Mouse (Mus musculus): ENCODE results near the gene Tmed9. TPM values are rescaled to one million over a fixed set of nuclear protein-coding genes. Genes with fewer than 3 reads are reported as not detected.

Gene Tmed9
- total RNA-seq, 1 experiment from 2014 or later, result 145 TPM

- DNase-seq, result no peak
Observed at GRCm38 (mm10) chr13:55606899-55607623, 33.5 kb downstream of the Tmed9 start.

- no peak for DNase-seq
Observed at GRCm38 (mm10) chr13:55607624-55608006, 34.1 kb downstream of the Tmed9 start.

DNA sequence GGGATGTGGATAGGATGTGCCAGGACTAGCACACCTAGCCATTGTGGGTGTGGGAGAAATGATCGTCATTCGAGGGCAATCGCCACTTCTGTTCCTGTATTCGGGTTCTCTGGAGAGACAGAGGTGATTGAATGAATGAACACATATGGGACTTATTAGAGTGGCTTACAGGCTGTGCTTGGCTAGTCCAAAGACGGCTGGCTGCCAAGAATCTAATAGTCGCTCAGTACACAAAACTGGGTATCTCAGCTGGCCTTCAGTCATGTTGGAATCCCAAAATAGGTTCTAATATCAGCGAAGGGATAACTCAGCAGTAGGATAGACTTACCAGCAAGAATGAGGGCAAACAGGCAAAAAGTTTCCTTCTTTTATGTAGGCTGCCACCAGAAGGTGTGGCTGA is 38.5 kb downstream of the Tmed9 start:
- no peak for DNase-seq

GRCm38 (mm10) chr13:55613471-55613870 is 39.9 kb downstream of the Tmed9 start:
- DNase-seq, result no peak

DNA sequence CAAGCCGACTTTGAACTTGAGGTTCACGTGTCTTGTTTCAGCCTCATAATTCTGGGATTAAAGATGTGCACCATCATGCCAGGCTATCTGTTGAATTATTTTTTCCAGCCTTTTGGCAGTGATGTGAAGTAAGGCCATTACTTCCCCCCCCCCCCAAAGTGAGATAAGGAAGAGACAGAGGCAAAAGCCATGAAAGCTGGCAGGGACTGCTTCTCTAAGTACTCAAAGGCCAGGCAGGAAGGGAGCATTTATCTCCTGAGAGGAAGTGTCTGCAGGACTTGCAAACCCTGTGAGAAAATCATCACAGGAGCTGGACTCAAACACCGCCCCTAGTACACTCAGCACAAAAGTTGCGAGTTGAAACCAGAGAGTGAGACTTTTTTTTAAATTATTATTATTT is 45.8 kb downstream of the Tmed9 start:
- DNase-seq, result no peak

DNA sequence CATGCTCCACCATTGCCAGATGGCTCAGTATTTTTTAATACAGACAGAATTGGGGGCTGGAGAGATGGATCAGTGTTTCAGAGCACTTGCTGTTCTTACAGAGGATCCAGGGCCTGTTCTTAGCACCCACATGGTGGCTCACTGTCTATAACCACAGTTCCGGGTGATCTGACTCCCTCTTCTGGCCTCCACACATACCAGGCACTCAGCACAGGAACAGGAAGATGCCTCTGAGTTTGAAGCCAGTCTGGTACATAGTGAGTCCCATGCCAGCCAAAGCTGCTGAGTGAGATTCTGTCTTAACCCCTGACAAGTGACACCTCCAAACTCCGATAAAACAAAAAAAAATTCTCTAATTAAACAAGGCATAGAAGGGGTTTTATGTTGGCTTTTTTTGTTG is 46.7 kb downstream of the Tmed9 start:
- no peak for DNase-seq

GRCm38 (mm10) chr13:55622156-55622648 is 48.7 kb downstream of the Tmed9 start:
- peak; percentile 12 for DNase-seq

DNA sequence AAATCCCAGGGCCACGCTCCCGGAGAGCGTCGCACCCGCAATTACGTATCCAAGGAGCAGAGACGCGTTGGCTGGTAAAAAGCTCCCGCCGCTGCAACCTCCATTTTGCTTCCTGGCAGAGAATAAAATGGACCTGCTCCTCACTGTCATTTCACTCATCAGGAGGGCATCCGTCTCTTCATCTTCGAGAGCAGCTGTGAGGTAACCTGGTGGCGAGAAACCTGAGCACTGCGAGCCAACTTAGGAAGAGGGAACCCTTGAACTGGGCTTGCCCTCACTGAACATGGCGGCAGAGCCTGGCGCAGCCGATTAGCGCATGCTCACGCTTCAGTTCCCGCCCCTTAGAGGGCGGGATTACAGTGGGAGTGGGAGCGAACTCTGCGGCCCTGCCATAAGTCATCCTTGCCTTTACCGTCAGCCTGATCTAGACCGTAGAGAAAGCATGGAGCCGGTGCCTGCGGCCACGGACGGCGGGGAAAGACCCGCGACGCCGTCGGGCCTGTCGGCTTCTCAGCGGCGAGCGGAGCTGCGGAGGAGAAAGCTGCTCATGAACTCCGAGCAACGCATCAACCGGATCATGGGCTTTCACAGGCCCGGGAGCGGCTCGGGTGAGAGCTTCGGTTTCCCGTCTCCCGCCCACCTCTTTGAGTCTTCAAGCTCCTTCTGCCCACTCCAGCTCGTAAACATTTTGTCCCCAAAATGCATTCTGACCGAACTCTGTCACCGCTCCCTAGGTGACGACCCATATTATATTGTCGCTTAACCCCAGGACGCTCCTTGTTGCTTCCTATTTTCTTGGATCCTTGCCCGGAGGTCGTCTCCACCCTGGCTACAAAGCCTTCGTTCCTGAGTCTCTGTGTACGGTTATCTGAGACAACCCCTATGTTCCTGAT is 49.4 kb downstream of the Tmed9 start, which contains the start of gene Caml:
Caml (plus strand) TSS at position 357 of the 893 bp plus-strand sequence.
- peak; percentile 92 for DNase-seq

- DNase-seq, result peak; percentile 95
Observed at GRCm38 (mm10) chr13:55634639-55635127, 61.2 kb downstream of the Tmed9 start, which contains the start of gene Ddx46. Ddx46 (plus strand) TSS chr13:55635027.

GRCm38 (mm10) chr13:55635146-55635571 is 61.6 kb downstream of the Tmed9 start:
- peak; percentile 43 for DNase-seq

DNA sequence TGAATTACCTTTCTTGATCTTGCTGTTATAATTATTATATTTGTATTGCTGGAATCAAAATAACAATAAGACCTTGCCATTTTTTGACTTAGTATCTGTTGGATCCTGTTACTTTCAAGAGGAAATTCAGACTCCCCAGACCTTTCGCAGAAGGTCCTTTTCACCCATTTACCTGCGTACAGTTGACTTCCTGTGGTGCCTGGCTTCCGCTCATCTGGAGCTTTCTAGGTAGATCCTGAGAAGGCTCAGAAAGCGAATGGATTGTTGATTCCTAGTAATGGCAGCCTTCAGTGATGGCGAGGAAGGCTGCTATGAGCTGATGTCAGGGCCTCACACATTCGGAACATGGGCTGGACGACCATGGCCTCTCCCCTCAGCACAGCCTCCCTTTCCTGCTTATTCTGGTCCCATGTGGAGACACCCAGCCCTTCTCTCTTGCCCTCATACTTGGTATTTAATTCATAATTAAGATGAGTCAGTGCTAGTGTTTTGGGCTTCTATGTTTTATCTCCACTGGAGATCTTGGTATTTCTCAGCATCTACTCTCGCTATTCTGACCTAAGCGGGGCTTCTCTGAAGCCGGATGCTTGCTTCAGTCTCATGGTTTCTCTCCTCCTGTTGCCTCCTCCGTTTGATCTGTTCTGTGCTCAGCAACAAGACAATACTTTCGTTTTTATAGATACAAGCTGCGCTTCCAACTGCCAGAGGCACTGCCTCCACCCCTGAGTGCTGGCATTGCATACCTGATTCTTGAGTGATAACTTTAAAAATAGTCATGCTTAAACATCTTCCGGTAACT is 62.9 kb downstream of the Tmed9 start:
- no peak for DNase-seq

GRCm38 (mm10) chr13:55640480-55640879 is 66.9 kb downstream of the Tmed9 start:
- DNase-seq, result peak; percentile 87

DNA sequence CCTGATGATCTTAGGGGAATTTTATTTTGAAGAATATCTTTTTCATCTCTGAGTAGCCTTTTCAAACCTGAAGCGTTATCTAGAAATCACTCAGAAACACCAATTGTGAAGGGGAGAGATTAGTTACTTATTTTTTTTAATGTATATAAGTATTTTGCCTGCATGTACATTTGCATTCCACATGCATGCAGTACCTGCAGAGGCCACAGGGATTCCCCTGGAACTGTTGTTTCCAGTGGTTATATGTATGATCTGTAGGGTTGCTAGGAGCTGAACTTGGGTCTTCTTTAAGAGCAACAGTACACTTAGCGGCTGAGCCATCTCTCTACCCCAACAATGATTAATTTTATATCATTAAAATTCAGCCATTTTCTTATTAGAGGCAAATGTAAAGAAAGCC is 71.0 kb downstream of the Tmed9 start:
- no peak for DNase-seq

Other genes starting within 250 kb of the Tmed9 start
- 10.0 and 10.9 TPM in 2 replicates for gene Mxd3, start 243.9 kb upstream of the Tmed9 start, total RNA-seq (2021)
- 105 and 107 TPM in 2 replicates for gene Lman2, start 210.9 kb upstream of the Tmed9 start, total RNA-seq (2021)
- 0.44 and 4.5 TPM in 2 replicates for gene Rgs14, start 204.0 kb upstream of the Tmed9 start, total RNA-seq (2021)
- gene Slc34a1, start 175.5 kb upstream of the Tmed9 start, total RNA-seq (2021), result 0.33 TPM in 1 of 2 replicates, not detected in the other
- gene Pfn3, start 158.5 kb upstream of the Tmed9 start, total RNA-seq (2021), result not detected in 2 replicates
- gene F12, start 146.9 kb upstream of the Tmed9 start, total RNA-seq (2021), result 4.3 and 60.0 TPM in 2 replicates
- 35.3 and 55.4 TPM in 2 replicates for gene Grk6, start 128.7 kb upstream of the Tmed9 start, total RNA-seq (2021)
- gene Prr7, start 109.5 kb upstream of the Tmed9 start, total RNA-seq (2021), result 3.1 and 6.0 TPM in 2 replicates
- 24.0 and 24.9 TPM in 2 replicates for gene Dbn1, start 85.6 kb upstream of the Tmed9 start, total RNA-seq (2021)
- gene Pdlim7, start 60.1 kb upstream of the Tmed9 start, total RNA-seq (2021), result 23.8 and 26.7 TPM in 2 replicates
- gene Dok3, start 44.4 kb upstream of the Tmed9 start, total RNA-seq (2021), result 3.4 and 11.6 TPM in 2 replicates
- 38.4 and 46.0 TPM in 2 replicates for gene Ddx41, start 37.1 kb upstream of the Tmed9 start, total RNA-seq (2021)
- 42.5 and 50.2 TPM in 2 replicates for gene Fam193b, start 2.6 kb upstream of the Tmed9 start, total RNA-seq (2021)
- 11.6 and 15.4 TPM in 2 replicates for gene B4galt7, start 26.2 kb downstream of the Tmed9 start, total RNA-seq (2021)
- gene Caml, start 49.3 kb downstream of the Tmed9 start, total RNA-seq (2021), result 25.4 and 27.9 TPM in 2 replicates
- gene Ddx46, start 61.3 kb downstream of the Tmed9 start, total RNA-seq (2021), result 35.1 and 41.8 TPM in 2 replicates
- 53.9 and 55.4 TPM in 2 replicates for gene B230219D22Rik, start 119.4 kb downstream of the Tmed9 start, total RNA-seq (2021)
- 50.0 and 52.8 TPM in 2 replicates for gene Txndc15, start 140.9 kb downstream of the Tmed9 start, total RNA-seq (2021)
- 62.1 and 72.6 TPM in 2 replicates for gene Pcbd2, start 153.6 kb downstream of the Tmed9 start, total RNA-seq (2021)
- gene Catsper3, start 210.8 kb downstream of the Tmed9 start, total RNA-seq (2021), result 0.30 TPM in 1 of 2 replicates, not detected in the other